In genomic region chr17:71935336-71935735, GRCm38 (mm10) we compare ENCODE assay signal across 15 mouse cellular contexts.
"Had no signal": no experiment of that assay in that cellular context is flagged by ENCODE, and none has a peak within 500 bp of the region (broad histone marks: within the 10 kb centered on the region; RNA-seq: fewer than 3 reads in every experiment).

No protein-coding gene starts in this region.

- H3K4me3 ChIP-seq: lung, embryonic 15.5 days; megakaryocyte, embryonic 14.5 days; midbrain, embryonic 13.5 days; midbrain, embryonic 15.5 days; neural tube, embryonic 12.5 days; stomach, embryonic 15.5 days had no signal

- H3K36me3 ChIP-seq: lung, embryonic 15.5 days; midbrain, embryonic 13.5 days; midbrain, embryonic 15.5 days; neural tube, embryonic 12.5 days; stomach, embryonic 15.5 days had no signal

- DNase-seq: lung, adult 2 months; lung, postnatal 14 days; lung, postnatal 36 days; right cerebral cortex, postnatal 14 days; thymus, adult 2 months; thymus, postnatal 25 days; thymus, postnatal 4 days had no signal

- H3K27ac ChIP-seq: lung, embryonic 15.5 days; macrophage; midbrain, embryonic 13.5 days; midbrain, embryonic 15.5 days; neural tube, embryonic 12.5 days; stomach, embryonic 15.5 days; stomach, postnatal 0 days had no signal

- H3K27me3 ChIP-seq: lung, embryonic 15.5 days; megakaryocyte, embryonic 14.5 days; midbrain, embryonic 13.5 days; midbrain, embryonic 15.5 days; neural tube, embryonic 12.5 days; stomach, embryonic 15.5 days had no signal

- H3K4me1 ChIP-seq: lung, embryonic 15.5 days; megakaryocyte, embryonic 14.5 days; midbrain, embryonic 15.5 days; neural tube, embryonic 12.5 days; stomach, embryonic 15.5 days had no signal
